8 mouse cellular contexts compared by ENCODE assay signal in the genomic region with DNA sequence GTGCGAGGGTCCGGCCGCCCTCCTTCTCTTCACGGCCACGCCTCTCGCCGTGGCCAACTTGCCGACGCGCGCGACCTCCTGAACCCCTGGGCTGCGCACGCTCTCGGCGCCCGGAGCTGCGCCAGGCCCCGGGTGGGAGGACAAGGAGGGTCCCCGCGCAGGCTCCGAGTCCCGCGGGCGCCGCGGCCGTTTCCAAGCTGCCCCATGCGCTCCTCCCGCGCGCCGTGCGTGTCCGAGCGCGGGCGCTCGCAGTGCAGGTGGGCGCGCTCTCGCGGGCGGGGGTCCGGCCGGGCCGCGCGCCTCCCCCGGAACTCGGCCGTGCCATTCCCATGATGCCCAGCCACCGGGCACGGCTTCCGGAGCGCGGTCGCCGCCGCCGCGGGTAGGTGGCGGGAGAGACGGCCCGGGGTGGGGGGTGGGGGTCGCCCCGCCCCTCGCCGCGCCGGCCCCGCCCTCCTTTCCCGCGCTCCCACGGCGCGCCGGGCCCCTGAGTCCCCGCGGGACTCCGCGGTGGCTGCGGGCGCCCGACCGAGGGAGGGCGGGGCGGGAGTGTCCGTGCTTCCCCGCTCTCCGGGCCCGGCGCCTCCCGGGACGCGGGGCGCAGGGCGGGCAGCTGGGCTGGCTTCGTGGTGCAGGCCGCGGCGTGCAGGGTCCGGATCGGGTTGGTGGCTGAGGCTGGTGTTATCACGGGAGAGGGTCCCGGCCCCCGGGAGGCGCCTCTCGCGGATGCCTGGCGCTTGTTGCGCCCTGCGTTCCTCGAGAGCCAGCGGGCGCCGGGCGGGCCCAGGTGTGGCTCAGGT. TPM values are rescaled to one million over a fixed set of nuclear protein-coding genes. Genes with fewer than 3 reads are reported as not detected.
DNase-seq lines count a peak whose midpoint lies in the region; ATAC-seq and TF ChIP-seq lines count a peak whose summit lies in the region.

A gene (plus strand): TSS at position 286 of the 800 bp plus-strand sequence.

- peak; percentile 56 for DNase-seq in adrenal gland, postnatal 25 days
- peak; percentile 39 for DNase-seq in heart, postnatal 4 days
- DNase-seq in layer of hippocampus, postnatal 10 days (ENCODE audit: low spot score in 2 of 2), result peak; percentile 34 to 66
- peak; percentile 35 for DNase-seq in lung, postnatal 10 days
- DNase-seq in right cerebral cortex, postnatal 14 days, result peak; percentile 52

- H3K4me1 ChIP-seq in ES-Bruce4 (ENCODE audit: control insufficient read depth, insufficient read depth, low read length), result no peaks in the 10 kb centered on the region
- H3K4me1 ChIP-seq in embryonic facial prominence, embryonic 13.5 days, result peaks cover 21% of the 10 kb centered on the region

- TF ChIP-seq EP300 in ES-Bruce4 (IDR thresholded peaks at IDR 0.05; ENCODE audit: insufficient read depth, low read depth, low read length), result no peak

- H3K9ac ChIP-seq in ES-Bruce4 (ENCODE audit: low read depth, poor library complexity, severe bottlenecking), result peak within 1 kb of the TSS; percentile 80
- peak within 1 kb of the TSS; percentile 87 for H3K9ac ChIP-seq in embryonic facial prominence, embryonic 13.5 days

- no peaks in the 10 kb centered on the region for H3K9me3 ChIP-seq in ES-Bruce4 (replicated peaks; ENCODE audit: control insufficient read depth, insufficient read depth, low read length, poor library complexity, severe bottlenecking)
- no peaks in the 10 kb centered on the region for H3K9me3 ChIP-seq in embryonic facial prominence, embryonic 13.5 days

- ATAC-seq in embryonic facial prominence, embryonic 13.5 days (ENCODE audit: insufficient number of reproducible peaks, insufficient read depth, low FRiP score, low TSS enrichment, low read depth), result no peak
- ATAC-seq in inflammation-experienced regulatory T-cells, adult 6 months, result no peak

- no peak for TF ChIP-seq POLR2A in ES-Bruce4 (IDR thresholded peaks at IDR 0.05; ENCODE audit: insufficient read depth, low read length)

- H3K27ac ChIP-seq in ES-Bruce4 (ENCODE audit: insufficient read depth, low read length), result no peak within 1 kb of the TSS
- H3K27ac ChIP-seq in embryonic facial prominence, embryonic 13.5 days, result peak within 1 kb of the TSS; percentile 79

- H3K27me3 ChIP-seq in ES-Bruce4 (ENCODE audit: control insufficient read depth, insufficient read depth, low read length, poor library complexity, severe bottlenecking), result no peaks in the 10 kb centered on the region; the same call in 1 of the 2 replicates
- peaks cover 8% of the 10 kb centered on the region; the same call in 1 of the 2 replicates for H3K27me3 ChIP-seq in embryonic facial prominence, embryonic 13.5 days

- no peak for TF ChIP-seq CTCF in ES-Bruce4 (IDR thresholded peaks at IDR 0.05; ENCODE audit: low read depth, low read length)

- H3K4me3 ChIP-seq in ES-Bruce4 (ENCODE audit: low read depth, low read length), result peak within 1 kb of the TSS; percentile 63
- H3K4me3 ChIP-seq in embryonic facial prominence, embryonic 13.5 days, result peak within 1 kb of the TSS; percentile 79

- WGBS in embryonic facial prominence, embryonic 13.5 days, result under 1% methylated on average over 97 of the region's 118 CpGs

- H3K36me3 ChIP-seq in ES-Bruce4 (ENCODE audit: control insufficient read depth, insufficient read depth, low read length, poor library complexity, severe bottlenecking), result no peaks in the 10 kb centered on the region
- peaks cover 26% of the 10 kb centered on the region for H3K36me3 ChIP-seq in embryonic facial prominence, embryonic 13.5 days

- H3K4me2 ChIP-seq in embryonic facial prominence, embryonic 13.5 days, result peak within 1 kb of the TSS; percentile 91

RNA-seq across cellular contexts. Expression of the gene that starts here (rescaled TPM):
- 4.0 and 4.1 TPM in 2 replicates for polyA plus RNA-seq in ES-Bruce4 (2011; ENCODE audit: insufficient read depth, insufficient read length, low read depth, missing spikeins)
- total RNA-seq in adrenal gland, postnatal 25 days (2021), result 5.5 and 9.6 TPM in 2 replicates
- polyA plus RNA-seq in embryonic facial prominence, embryonic 13.5 days (2015; fragmentation: Nextera tagmentation; extraction: Ambion mirVana), result 7.5 TPM in 2 replicates
- total RNA-seq in heart, postnatal 4 days (2021), result 1 to 10 TPM; 6.9 to 7.4 TPM
- total RNA-seq in layer of hippocampus, postnatal 10 days (2021), result 10 to 100 TPM; 20.2 to 21.9 TPM
- polyA plus RNA-seq in inflammation-experienced regulatory T-cells, adult 6 months (2017; shearing (Covaris generic)), result not detected
